Mouse (Mus musculus) frontal cortex, postnatal 36 days (tissue): Measurements from ENCODE around the gene Ift57.

Source experiments
- DNase-seq, 2 experiments: peaks; one replicate each; pipeline ENCODE4 v3.0.0; 2022; ENCODE audit warnings: low spot score in 2 of 2

The Ift57 gene

GRCm38 (mm10) chr16:49752906-49753305 is 53.9 kb downstream of the Ift57 start:
- no peak for DNase-seq

DNA sequence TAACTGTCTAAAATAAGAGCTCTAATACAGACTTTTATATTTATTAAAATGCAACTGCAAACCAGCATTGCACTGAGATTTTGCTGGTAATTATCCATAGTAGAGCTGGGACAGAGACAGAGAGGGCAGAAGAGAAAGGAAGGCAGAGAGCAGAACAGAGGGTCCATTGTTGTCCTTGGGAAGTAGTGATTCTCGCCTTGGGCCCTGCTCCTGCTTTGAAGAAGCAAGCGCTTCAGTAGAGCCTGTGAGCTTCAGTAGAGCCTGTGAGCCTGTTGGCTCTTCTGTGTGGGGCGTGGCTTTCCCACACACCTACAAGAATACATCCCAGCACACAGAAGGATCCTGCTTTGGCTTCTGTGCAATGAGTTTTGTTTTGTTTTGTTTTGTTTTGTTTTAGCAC is 54.3 kb downstream of the Ift57 start:
- DNase-seq: no peak

DNA sequence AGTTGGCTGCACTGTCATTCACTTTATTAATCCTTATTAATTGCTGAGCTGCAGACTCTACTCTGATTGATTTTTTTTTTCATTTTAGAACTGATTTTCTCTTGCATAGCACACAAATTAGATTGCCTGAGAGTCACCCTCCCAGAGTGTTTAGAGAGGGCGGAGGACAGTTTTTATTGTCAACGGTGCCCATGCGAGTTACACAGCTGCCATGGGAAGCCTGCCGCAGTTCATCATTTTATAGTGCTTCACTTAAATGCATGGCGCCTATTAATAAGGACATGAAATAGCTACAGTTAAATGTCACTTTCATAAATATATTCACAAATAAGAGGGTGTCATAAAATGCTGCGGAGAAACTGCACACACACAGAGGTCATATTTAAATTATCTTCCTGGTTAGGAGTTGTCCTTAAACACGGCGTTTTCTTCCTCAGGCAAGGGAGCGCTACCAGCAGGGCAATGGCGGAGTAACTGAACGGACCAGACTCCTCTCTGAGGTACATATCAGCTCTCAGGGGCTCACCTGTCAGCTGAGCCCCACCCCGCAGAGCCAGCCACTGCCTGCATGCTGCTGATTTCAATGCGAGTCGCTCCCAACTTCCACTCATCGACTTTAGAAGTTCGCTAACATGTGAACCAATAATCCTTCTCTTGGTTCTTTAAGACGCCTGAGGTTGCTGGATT is 61.6 kb downstream of the Ift57 start:
- DNase-seq: no peak

GRCm38 (mm10) chr16:49761981-49762380 is 62.9 kb downstream of the Ift57 start:
- no peak for DNase-seq

DNA sequence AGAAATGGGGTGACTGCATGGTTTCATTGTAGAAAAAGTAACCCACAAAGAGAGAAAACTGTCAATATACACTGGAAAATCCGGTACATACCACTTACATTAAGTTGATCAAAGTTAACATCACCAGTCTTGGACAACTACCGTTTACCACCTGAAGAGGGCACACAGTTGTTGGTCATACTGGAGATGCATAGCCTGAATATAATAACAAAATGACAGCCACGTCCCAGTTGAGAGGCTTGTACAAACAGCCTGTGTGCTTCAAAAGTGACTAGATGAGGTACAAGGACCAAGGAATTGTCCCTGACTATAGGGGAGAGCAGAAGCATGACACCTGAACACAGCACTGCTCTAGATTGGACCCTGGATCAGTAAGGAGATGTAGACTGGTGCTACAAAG is 67.3 kb downstream of the Ift57 start:
- no peak for DNase-seq

DNA sequence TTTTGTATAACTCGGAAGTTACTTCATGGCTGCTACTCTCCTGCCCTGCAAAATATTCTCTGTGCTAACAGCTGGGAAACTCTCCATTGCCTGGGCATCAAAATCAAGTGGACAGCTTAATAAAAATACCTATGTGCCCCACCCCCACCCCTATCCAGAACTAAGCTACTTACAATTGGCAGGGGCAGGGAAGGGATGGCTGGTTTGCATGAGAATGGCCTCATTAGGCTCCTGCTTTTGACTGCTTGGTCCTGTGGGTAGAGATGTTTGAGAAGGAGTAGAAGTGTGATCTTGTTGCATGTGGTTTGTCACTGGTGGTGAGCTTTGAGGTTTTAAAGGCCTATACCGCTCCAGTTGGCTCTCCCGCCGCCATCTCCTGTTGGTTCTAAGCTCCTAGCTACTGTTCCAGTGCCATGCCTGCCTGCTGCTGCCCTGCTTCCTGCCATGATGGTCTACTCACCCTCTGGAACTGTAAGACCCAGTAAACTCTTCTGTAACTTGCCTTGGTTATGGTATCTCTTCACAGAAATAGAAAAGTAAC is 69.5 kb downstream of the Ift57 start:
- no peak for DNase-seq

GRCm38 (mm10) chr16:49769831-49770261 is 70.8 kb downstream of the Ift57 start:
- no peak for DNase-seq

- no peak for DNase-seq
These were observed 71.5 kb downstream of the Ift57 start for GRCm38 (mm10) chr16:49770320-49771189.

DNA sequence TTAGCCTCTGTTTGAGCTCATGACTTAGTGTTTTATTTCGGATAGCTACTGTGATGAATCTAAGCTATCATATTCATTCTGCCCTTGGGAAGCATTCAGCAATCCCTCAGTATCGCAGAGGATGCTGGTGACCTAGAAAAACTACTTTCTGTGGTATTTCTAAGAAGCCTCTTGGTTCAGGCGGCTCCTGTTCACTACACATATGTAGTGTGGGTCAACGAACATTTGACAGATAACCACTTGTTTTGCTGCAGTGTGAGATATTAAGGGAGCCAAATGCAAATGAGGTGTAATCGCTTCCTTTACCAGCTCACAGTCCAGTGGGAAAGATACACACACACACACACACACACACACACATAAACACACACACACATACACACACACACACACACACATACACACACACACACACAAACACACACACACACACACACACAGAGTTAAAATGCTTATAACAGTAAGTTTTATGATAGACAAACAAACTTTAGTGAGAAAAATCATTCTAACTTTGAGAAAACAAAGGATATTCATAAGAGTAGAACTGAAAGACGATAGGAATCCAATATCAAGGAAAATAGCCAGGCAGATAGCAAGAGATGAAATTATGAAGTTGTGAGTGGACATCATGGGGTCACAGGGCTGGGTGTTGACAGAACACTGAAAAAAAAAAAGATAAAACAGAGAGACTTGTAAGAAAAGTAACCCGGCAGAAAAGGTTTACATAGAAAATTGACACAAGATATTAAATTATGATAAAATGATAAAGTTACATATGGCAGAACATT is 72.8 kb downstream of the Ift57 start:
- DNase-seq: no peak

DNA sequence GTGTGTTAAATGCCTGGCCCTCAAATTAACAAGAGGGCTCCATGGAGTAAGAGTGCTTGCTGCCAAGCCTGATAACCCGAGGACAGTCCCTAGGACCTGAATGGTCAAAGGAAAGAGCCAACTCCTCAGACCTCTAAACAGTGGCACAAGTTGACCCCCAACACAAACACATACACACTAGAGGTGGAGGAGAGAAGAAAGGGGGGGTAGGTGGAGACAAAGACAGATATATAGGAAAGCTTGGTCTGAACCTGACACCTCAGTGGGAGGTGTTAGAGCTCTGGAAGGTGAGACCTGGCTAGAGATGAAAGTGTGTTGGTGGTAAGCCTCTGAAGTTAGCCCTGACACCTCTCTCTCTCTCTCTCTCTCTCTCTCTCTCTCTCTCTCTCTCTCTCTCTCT is 73.5 kb downstream of the Ift57 start:
- DNase-seq: no peak

DNA sequence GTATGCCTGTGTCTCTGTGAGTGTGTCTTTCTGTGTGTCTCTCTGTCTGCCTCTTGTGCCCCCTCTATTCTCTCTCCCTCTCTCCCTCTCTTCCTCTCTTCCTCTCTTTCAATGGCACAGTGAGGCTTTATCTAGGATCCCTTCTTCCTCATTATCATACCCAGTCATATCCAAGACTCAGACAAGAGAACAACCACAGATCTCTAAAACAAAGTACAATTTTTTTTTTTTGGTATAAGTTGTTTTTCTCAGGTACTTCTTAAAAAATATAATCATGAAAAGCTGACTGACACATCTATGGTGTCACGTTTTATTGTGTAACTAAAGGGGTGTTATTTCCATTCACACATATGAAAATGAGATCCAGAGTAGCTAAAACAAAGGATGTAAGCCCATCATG is 74.0 kb downstream of the Ift57 start:
- DNase-seq: no peak

DNA sequence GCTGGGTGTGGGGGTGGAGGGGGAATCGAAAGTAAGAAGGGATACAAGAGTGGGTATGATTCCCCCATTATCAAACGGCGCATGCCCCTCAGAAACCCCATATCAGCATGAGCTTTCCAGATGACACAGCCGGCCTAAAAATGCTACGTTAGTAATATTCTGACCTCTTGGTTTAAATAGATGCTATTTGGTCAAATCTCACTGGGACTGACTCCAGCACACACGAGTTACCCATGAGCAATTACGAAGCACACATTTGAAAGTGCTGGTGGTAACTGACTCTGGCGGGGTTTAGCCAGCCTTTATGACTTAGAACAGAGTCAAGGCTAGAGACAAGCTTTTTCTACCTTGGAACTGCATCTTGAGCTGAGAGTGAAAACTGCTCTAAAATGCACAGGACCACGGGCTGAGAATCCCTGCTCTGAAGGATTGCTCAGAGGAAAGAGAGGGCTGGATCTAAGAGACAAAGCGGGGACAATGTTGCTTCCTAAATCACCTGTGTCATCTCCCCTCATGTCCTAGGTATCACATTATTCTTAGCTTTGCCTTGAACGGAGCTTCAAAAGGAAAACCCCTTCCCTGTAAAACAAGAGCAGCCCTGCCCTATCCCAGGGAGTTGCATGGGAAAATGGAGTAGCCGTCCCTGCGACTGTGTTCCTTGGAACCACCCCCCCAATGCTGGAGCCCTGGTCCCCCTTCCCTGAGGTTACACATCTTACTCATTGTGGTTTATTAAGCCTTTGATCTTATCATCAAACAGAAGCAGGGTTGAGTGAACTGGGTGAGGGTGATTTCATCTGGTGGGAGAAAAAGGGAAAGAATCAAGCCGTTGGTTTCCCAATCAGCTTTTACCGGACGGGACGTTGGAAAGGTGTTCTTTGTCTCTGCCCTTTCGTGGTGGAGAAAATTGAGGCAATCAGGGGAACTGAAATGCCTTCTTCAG is 75.3 kb downstream of the Ift57 start:
- DNase-seq: no peak

GRCm38 (mm10) chr16:49775002-49775966 is 76.3 kb downstream of the Ift57 start:
- no peak for DNase-seq

DNA sequence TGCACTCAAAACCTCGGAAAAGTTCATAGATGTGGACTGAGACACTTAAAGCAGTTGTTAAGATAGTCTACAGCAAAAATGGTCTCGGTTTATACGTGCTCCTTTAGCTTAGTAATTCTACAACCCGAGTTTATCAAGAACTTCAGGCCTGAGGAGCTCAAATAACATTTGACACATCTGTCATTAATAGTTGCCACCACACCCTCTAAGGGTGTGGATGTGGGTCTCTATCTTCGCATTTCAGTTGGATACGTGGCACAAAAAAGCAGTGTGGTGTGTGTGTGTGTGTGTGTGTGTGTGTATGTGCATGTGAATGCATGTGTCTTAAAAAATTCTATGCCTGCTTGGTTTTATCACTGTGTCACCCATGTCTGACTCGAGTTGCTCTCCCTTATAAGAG is 77.9 kb downstream of the Ift57 start:
- DNase-seq: no peak

- no peak for DNase-seq
These were observed 82.6 kb downstream of the Ift57 start for GRCm38 (mm10) chr16:49781556-49782156.

DNA sequence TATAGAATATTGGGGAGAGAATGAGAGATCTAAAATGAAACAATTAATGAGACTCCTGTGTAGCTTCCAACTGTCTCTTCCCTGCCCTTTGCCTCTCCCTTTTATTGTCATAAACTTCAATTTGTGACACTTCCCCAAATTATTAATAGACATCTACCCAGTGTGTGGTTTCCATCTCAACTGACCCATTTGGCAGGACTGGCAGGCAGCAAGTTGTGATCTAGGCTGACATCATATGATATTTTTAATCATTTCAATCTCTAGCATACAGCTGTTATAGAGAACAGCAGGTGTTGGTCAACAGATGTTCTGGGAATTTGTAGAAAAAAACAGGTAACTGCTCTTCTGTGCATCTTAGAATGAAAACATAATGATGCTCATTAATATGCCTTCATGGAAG is 84.3 kb downstream of the Ift57 start:
- no peak for DNase-seq

- DNase-seq: no peak
These were observed 87.1 kb downstream of the Ift57 start for GRCm38 (mm10) chr16:49786116-49786515.

- DNase-seq: no peak
These were observed 88.7 kb downstream of the Ift57 start for GRCm38 (mm10) chr16:49787714-49788113.
